Mouse (Mus musculus) kidney, postnatal 36 days (tissue): ENCODE measurements around the gene Sdc4.
A peak's percentile ranks its signal among the peaks of the same experiment; 100 is the strongest.

Source experiments
- DNase-seq, 2 experiments: peaks; one replicate each; pipeline ENCODE4 v3.0.0; 2021 to 2022; ENCODE audit warnings: mixed read lengths in 2 of 2

Sdc4 gene

GRCm38 (mm10) chr2:164431676-164432465, 11.8 kb downstream of the Sdc4 start:
- DNase-seq = peak in 1 of 2 experiments; percentile 71

GRCm38 (mm10) chr2:164430697-164431096, 13.0 kb downstream of the Sdc4 start:
- peak; percentile 74 to 80 for DNase-seq

GRCm38 (mm10) chr2:164429881-164430615, 13.6 kb downstream of the Sdc4 start:
- peak in 1 of 2 experiments; percentile 2 for DNase-seq

GRCm38 (mm10) chr2:164428451-164428850, 15.2 kb downstream of the Sdc4 start:
- DNase-seq = no peak

- peak in 1 of 2 experiments; percentile 7 for DNase-seq
These were observed 16.7 kb downstream of the Sdc4 start for GRCm38 (mm10) chr2:164426952-164427351.

- DNase-seq = peak in 1 of 2 experiments; percentile 78
These were observed 17.6 kb downstream of the Sdc4 start for GRCm38 (mm10) chr2:164426121-164426520.

GRCm38 (mm10) chr2:164425401-164425800, 18.3 kb downstream of the Sdc4 start:
- peak; percentile 80 to 85 for DNase-seq

- no peak for DNase-seq
These were observed 19.3 kb downstream of the Sdc4 start for GRCm38 (mm10) chr2:164424406-164424805.

GRCm38 (mm10) chr2:164423464-164423863, 20.2 kb downstream of the Sdc4 start:
- peak in 1 of 2 experiments; percentile 42 for DNase-seq

GRCm38 (mm10) chr2:164422675-164423393, 20.9 kb downstream of the Sdc4 start:
- no peak for DNase-seq

GRCm38 (mm10) chr2:164421979-164422378, 21.7 kb downstream of the Sdc4 start:
- DNase-seq = peak; percentile 73 to 86

- no peak for DNase-seq
These were observed 22.4 kb downstream of the Sdc4 start for GRCm38 (mm10) chr2:164421306-164421705.

- no peak for DNase-seq
These were observed 24.2 kb downstream of the Sdc4 start for GRCm38 (mm10) chr2:164419489-164419888.

GRCm38 (mm10) chr2:164418308-164418875, 25.3 kb downstream of the Sdc4 start:
- DNase-seq = peak in 1 of 2 experiments; percentile 74

- peak in 1 of 2 experiments; percentile 65 for DNase-seq
These were observed 26.5 kb downstream of the Sdc4 start for GRCm38 (mm10) chr2:164417198-164417597.

GRCm38 (mm10) chr2:164414581-164414980, 29.1 kb downstream of the Sdc4 start:
- no peak for DNase-seq

GRCm38 (mm10) chr2:164414167-164414566, 29.5 kb downstream of the Sdc4 start:
- no peak for DNase-seq

GRCm38 (mm10) chr2:164407708-164408107, 36.0 kb downstream of the Sdc4 start:
- DNase-seq = peak; percentile 66 to 88

GRCm38 (mm10) chr2:164405519-164405918, 38.2 kb downstream of the Sdc4 start:
- no peak for DNase-seq

GRCm38 (mm10) chr2:164405060-164405459, 38.6 kb downstream of the Sdc4 start, which contains the start of gene Matn4:
Gene Matn4 (minus strand): TSS chr2:164405160.
- no peak for DNase-seq

- peak; percentile 51 to 72 for DNase-seq
These were observed 39.4 kb downstream of the Sdc4 start for GRCm38 (mm10) chr2:164404082-164404990.
